Mouse (Mus musculus) liver, embryonic 13.5 days (tissue): Measurements from ENCODE around the gene Ube2g1. TPM values are rescaled to one million over a fixed set of nuclear protein-coding genes. Genes with fewer than 3 reads are reported as not detected.
"Not testable (repeated sequence)": the region's sequence is repeated elsewhere in the genome, so short reads cannot be mapped to it uniquely, and the experiment has no call there.

ENCODE experiments used
- ATAC-seq: fragments of 200-750 bp; cut with Nextera tagmentation; 2 replicates; pipeline ENCODE4 v1.8.0; 2017; ENCODE audit warnings: low read depth, mild to moderate bottlenecking, moderate number of reproducible peaks, moderate library complexity
- DNase-seq: peaks from one replicate; pipeline ENCODE4 v3.0.0; 2022
- H3K27ac ChIP-seq: fragments of 300-500 bp; sonication (generic); 2 replicates; pipeline ENCODE4 v1.5.1; 2015; ENCODE audit warnings: moderate library complexity, mild to moderate bottlenecking, inconsistent platforms
- H3K27me3 ChIP-seq: fragments of 300-500 bp; sonication (generic); 2 replicates; pipeline ENCODE4 v1.6.1; 2015; ENCODE audit warnings: mild to moderate bottlenecking, inconsistent platforms
- H3K36me3 ChIP-seq: fragments of 300-500 bp; sonication (generic); 2 replicates; pipeline ENCODE4 v1.6.1; 2015; ENCODE audit warnings: mild to moderate bottlenecking, inconsistent platforms
- H3K4me1 ChIP-seq: fragments of 300-500 bp; sonication (generic); replicated peaks from 2 replicates; pipeline ENCODE4 v1.6.1; 2015; ENCODE audit warnings: inconsistent platforms
- H3K4me2 ChIP-seq: fragments of 300-500 bp; sonication (generic); 2 replicates; pipeline ENCODE4 v1.6.1; 2015; ENCODE audit warnings: inconsistent platforms, mild to moderate bottlenecking, moderate library complexity
- H3K4me3 ChIP-seq: fragments of 300-500 bp; sonication (generic); replicated peaks from 2 replicates; pipeline ENCODE4 v1.5.1; 2015; ENCODE audit warnings: mild to moderate bottlenecking, inconsistent platforms
- H3K9ac ChIP-seq: fragments of 300-500 bp; sonication (generic); 2 replicates; pipeline ENCODE4 v1.6.1; 2015; ENCODE audit warnings: mild to moderate bottlenecking, inconsistent platforms
- H3K9me3 ChIP-seq: fragments of 300-500 bp; sonication (generic); replicated peaks from 2 replicates; pipeline ENCODE4 v1.6.1; 2016; ENCODE audit warnings: inconsistent platforms
- WGBS: fragments of 180-500 bp; shearing (Covaris S2); methylation state at CpG from one replicate; pipeline ENCODE4 v1.1.7; 2015; ENCODE audit not compliant: insufficient replicate concordance; 5-methylcytosine and 5-hydroxymethylcytosine counted together
- polyA plus RNA-seq: library from polyadenylated mRNA; unstranded; fragments of >200 nt; fragmentation: Nextera tagmentation; extraction: Ambion mirVana; gene quantifications from 2 replicates; pipeline ENCODE4 v1.2.1, GENCODE M21; 2015

Ube2g1 gene
- polyA plus RNA-seq, 1 experiment from 2014 or later: 24.8 TPM

DNA sequence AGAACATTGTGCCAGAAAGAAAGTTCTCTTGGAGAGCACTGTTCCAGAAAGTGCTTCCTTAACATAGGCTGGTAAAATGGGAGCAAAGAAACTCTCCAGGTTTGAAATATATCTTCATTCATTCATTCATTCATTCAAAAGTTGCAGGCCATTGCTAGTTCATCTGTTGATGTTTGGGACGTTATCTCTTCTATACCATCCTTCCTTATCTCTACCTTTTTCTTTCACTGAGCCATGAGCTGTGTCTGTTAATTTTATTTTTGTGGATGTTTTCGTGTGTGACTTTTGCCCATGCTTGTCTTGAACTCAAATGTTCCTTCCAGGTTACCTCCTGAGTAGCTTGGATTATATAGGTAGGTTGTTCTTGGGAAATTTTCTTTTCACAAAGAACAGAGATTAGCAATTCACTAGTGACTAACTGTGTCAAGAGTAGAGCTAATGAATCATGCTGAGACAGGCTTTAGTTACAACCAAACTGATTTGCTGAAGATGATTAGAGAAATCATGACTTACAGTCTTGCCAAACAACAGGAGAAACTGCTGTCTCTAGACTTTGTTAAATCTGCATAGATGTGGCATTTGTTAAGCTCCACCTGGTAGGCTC is 89.4 kb downstream of the Ube2g1 start:
- H3K4me1 ChIP-seq: peaks cover 59% of the 10 kb centered on the region
- peak overlapping the region; percentile 60 for H3K27ac ChIP-seq
- H3K4me3 ChIP-seq: no peak overlapping the region
- H3K9me3 ChIP-seq: no peaks in the 10 kb centered on the region
- no peaks in the 10 kb centered on the region for H3K27me3 ChIP-seq
- no peak for DNase-seq
- peak overlapping the region; percentile 19; the same call in 1 of the 2 replicates for H3K4me2 ChIP-seq
- ATAC-seq: no peak; the same call in 1 of the 2 replicates
- H3K36me3 ChIP-seq: peaks cover 16% of the 10 kb centered on the region
- 19% methylated on average over 2 of the region's 2 CpGs for WGBS
- peak overlapping the region; percentile 31; the same call in 1 of the 2 replicates for H3K9ac ChIP-seq

DNA sequence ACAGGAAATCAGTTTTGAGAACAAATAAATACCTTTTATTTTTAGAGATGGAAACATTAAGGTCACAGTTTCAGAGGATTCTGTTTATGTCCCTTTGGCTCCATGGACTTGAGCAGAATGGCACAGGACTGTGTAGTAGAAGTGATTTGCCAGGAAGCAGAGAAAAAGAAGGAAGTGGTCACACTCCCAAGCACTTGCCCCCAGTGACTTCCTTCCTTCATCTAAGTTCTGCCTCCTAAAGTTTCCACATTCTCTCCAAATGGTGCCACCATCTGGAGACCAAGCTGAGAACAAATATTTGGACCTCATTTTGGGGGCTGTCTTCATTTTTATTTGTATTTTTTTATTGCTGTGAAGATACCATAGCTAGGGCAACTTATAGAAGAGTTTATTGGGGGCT is 90.2 kb downstream of the Ube2g1 start:
- Histone ChIP-seq H3K4me1 (peaks cover 50% of the 10 kb centered on the region), H3K4me3 (no peak overlapping the region)

DNA sequence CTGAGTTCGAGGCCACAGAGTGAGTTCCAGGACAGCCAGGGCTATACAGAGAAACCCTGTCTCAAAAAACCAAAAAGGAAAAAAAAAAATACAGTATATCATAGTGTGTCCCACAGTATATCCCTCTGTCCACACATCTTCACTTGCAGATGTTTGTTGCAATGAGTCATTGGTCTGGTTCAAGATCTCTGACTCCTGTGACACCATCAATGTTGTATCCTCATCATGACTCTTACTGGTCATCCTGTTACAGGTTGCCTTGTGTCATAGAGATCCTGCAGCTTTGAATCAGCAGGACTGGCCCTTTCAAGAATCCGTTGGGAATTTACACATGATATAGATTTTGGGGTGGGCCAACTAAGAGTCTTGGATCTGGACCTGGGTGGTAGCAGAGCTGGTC is 98.0 kb downstream of the Ube2g1 start:
- not testable (repeated sequence) for H3K4me3 ChIP-seq, H3K27me3 ChIP-seq, H3K27ac ChIP-seq, H3K9me3 ChIP-seq, H3K4me1 ChIP-seq, DNase-seq, ATAC-seq, H3K9ac ChIP-seq, H3K4me2 ChIP-seq
- WGBS: 86% methylated on average over 2 of the region's 2 CpGs
- peaks cover 22% of the 10 kb centered on the region; the same call in 1 of the 2 replicates for H3K36me3 ChIP-seq

More for the DNA sequence above, 90.2 kb downstream of the Ube2g1 start:
- ATAC-seq (no peak), DNase-seq (no peak)
- peaks cover 16% of the 10 kb centered on the region for H3K36me3 ChIP-seq
- H3K27me3 ChIP-seq: no peaks in the 10 kb centered on the region
- H3K4me2 ChIP-seq: no peak overlapping the region
- no peak overlapping the region for H3K9ac ChIP-seq
- no peak overlapping the region for H3K27ac ChIP-seq
- H3K9me3 ChIP-seq: no peaks in the 10 kb centered on the region

DNA sequence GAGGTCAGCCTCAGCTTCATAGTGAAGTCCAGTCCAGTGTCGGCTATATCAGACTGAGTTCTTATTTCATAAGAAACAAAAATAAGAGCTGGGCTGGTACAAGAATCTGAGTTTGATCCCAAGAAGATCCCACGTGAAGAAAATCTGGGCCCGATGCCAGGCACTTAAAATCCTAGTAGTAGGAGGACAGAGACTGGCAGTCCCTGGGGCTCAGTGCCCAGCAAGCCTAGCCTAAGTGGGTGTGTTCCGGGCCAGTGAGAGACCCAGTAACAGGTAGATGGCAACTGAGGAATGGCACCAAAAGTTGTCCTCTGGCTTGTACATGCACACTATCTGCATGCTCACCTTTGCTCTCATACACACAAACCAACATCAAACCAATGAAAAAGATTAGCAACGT is 105.6 kb downstream of the Ube2g1 start:
- Histone ChIP-seq H3K9me3 (no peaks in the 10 kb centered on the region), H3K4me2 (no peak overlapping the region), H3K36me3 (peaks cover 53% of the 10 kb centered on the region), H3K27me3 (no peaks in the 10 kb centered on the region), H3K4me3 (no peak overlapping the region), H3K9ac (no peak overlapping the region), H3K4me1 (0 out of 2 replicates have a peak, but pooled peaks cover 3% of the 10 kb centered on the region), H3K27ac (no peak overlapping the region)
- no peak for ATAC-seq
- DNase-seq: no peak
- WGBS: 89% methylated on average over 5 of the region's 5 CpGs

DNA sequence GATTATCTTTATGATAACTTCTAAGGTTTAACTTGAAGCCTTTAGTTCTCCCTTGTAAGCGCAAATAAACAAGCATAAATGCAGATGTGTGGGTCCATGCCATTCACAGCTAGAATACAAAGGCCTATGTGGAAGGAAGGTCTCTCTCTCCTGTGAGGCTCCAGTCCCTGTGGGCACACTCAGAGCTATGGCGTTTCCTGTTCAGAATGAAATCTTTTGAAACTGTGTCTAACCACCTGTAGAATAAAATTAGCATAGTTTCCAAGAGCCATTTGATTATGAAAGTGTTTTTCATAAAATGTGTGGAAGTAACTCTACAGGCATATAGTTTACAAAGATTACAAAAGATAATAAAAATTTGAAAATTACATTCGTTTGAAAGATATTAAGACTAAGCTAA is 111.1 kb downstream of the Ube2g1 start:
- Histone ChIP-seq H3K4me2 (no peak overlapping the region), H3K27me3 (no peaks in the 10 kb centered on the region), H3K4me3 (no peak overlapping the region), H3K4me1 (no peaks in the 10 kb centered on the region), H3K36me3 (peaks cover 43% of the 10 kb centered on the region), H3K27ac (no peak overlapping the region), H3K9ac (no peak overlapping the region), H3K9me3 (no peaks in the 10 kb centered on the region)
- DNase-seq (no peak), ATAC-seq (no peak)
- WGBS: 82% methylated on average over 3 of the region's 3 CpGs

DNA sequence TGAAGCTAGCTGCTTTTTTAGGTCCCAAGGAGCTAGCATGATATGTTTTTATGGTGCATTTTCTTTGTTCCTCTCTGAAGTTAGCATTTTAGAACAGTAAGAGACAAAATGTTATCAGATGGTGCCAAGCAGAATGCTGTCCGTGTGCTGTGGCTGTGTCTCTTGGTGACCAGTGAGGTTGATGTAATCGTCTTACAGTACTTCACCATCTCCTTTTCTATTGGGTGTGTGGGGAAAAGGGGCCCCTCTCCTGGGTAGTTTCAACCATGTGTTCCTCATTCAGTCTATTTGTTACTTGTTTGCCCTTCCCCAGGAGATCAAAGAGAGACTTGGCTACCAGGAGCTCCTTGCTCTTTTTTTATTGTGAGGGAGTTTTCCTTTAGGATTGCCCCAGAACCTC is 116.1 kb downstream of the Ube2g1 start:
- WGBS: 26% methylated on average over 2 of the region's 2 CpGs
- no peak overlapping the region for H3K9ac ChIP-seq
- no peak overlapping the region for H3K4me2 ChIP-seq
- H3K36me3 ChIP-seq: peaks cover 32% of the 10 kb centered on the region
- H3K27me3 ChIP-seq: no peaks in the 10 kb centered on the region
- ATAC-seq (no peak), DNase-seq (no peak)
- no peak overlapping the region for H3K27ac ChIP-seq
- H3K4me3 ChIP-seq: no peak overlapping the region
- H3K9me3 ChIP-seq: no peaks in the 10 kb centered on the region
- no peaks in the 10 kb centered on the region for H3K4me1 ChIP-seq

DNA sequence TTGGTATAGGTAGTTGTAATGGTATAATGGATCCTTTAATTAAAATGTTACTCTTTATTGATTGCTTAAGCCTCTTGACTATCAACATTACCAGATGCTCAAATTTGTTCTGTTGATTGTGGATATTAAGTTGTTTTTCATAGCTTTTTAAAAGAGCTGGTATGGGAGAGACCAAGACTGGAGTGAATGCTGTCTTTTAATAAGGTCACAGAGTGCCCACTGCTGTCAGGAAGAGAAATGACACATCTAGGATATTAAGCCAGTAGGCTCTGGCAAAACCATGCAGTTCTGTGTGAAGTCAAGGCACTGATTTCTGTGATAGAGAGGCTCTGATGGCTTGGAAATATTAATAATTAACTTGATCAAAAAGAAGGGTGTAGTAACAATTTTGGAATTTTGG is 116.8 kb downstream of the Ube2g1 start:
- no peak for ATAC-seq
- Histone ChIP-seq H3K27me3 (no peaks in the 10 kb centered on the region), H3K4me1 (no peaks in the 10 kb centered on the region), H3K36me3 (peaks cover 39% of the 10 kb centered on the region), H3K4me2 (no peak overlapping the region), H3K9ac (no peak overlapping the region), H3K27ac (no peak overlapping the region), H3K4me3 (no peak overlapping the region), H3K9me3 (no peaks in the 10 kb centered on the region)
- no peak for DNase-seq

DNA sequence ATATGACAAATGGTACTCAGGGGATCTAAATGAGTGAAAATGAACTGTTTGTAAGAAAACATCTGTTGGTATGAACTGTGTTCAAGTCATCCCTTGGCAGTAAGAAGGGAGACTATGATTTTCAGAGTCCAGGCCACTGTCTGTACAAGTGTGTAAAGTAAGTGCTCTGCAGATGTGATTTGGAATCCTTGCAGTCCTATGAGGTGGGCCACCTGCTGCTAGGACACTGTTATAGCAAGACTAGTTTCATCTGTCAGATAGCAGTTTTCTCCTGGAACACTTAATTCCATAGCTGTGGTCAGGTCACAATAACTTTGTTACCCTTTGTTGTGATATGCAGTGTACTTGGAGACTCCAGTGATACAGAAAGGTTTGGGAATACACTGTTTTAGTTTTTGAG is 118.9 kb downstream of the Ube2g1 start:
- ATAC-seq: no peak
- Histone ChIP-seq H3K27me3 (no peaks in the 10 kb centered on the region), H3K4me1 (no peaks in the 10 kb centered on the region), H3K4me2 (no peak overlapping the region), H3K27ac (no peak overlapping the region), H3K9ac (no peak overlapping the region), H3K4me3 (no peak overlapping the region), H3K9me3 (no peaks in the 10 kb centered on the region), H3K36me3 (peaks cover 59% of the 10 kb centered on the region)
- no peak for DNase-seq

DNA sequence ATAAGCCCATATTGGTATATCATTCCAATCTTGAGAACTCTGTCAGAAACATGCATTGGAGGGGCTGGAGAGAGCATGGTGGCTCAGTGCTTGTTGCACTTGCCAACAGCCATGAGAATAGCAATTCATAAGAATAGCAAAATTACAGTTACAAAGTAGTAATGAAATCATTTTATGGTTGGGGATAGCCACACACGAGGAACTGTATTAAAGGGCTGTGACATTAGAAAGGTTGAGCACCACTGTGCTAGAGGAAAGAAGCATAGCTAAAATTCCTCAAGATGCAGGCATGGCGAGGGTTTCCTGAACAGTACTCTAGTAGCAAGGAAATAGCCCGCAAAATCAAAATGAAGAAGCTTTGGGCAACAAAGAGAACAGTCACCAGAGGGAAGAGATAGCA is 126.7 kb downstream of the Ube2g1 start:
- no peak overlapping the region for H3K27ac ChIP-seq
- 84% methylated on average over 3 of the region's 3 CpGs for WGBS
- H3K9me3 ChIP-seq: no peaks in the 10 kb centered on the region
- H3K27me3 ChIP-seq: no peaks in the 10 kb centered on the region
- no peak overlapping the region for H3K4me3 ChIP-seq
- H3K4me2 ChIP-seq: no peak overlapping the region
- H3K9ac ChIP-seq: no peak overlapping the region
- no peak for ATAC-seq
- H3K4me1 ChIP-seq: no peaks in the 10 kb centered on the region
- peaks cover 72% of the 10 kb centered on the region for H3K36me3 ChIP-seq
- DNase-seq: no peak

DNA sequence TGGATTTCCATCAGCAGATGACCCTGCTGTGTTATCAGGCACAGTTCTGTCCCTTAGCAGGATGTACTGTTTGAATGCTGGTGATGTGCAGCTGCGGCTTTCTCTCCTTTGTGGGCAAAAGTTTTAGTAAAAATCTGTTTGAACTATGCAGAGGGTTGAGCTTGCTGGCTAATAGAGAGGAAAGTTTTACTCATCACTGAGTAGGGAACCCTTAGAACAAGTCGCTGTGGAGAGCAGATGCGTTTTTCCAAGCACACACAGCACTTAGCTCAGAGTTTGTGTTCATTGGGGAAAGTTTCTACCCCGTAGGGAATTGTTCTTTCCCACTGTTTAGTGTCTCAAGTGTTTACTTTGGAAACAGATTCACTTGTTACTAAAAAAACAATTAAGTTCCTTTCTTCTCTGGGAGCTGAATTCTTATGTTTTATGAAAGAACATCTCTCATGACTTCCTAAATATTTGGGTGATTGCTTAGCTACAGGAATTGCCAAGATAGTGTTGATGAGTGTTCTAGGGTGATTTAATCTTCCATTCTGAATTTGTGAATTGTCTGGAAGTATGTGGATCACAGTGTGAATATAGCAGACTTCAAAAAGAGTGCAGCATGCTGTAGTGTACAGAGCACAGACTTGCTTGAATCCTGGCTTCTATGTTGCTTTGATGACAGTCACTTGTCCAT is 127.9 kb downstream of the Ube2g1 start:
- peaks cover 72% of the 10 kb centered on the region for H3K36me3 ChIP-seq
- ATAC-seq: no peak
- H3K27me3 ChIP-seq: no peaks in the 10 kb centered on the region
- no peak overlapping the region for H3K27ac ChIP-seq
- H3K4me1 ChIP-seq: no peaks in the 10 kb centered on the region
- no peak overlapping the region for H3K4me3 ChIP-seq
- 76% methylated on average over 4 of the region's 4 CpGs for WGBS
- H3K9me3 ChIP-seq: no peaks in the 10 kb centered on the region
- H3K4me2 ChIP-seq: no peak overlapping the region
- no peak for DNase-seq
- no peak overlapping the region for H3K9ac ChIP-seq

DNA sequence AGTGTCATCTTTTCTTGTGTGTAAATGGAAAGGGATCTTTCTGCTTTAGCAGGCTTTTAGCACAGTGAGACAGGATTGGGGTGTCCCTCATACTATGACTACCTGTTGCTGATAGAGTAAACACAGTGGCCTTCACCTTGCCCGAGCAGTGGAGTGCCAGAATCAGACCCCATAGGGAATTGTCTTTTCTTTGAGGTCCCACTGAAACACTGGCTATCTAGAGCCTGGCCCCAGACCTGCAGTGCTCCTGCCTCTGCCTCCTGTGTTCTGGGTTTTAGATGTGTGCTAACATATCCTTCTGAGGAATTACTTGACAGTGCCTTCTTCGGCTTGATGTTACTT is 128.4 kb downstream of the Ube2g1 start:
- WGBS: 80% methylated on average over 2 of the region's 2 CpGs
- no peak for ATAC-seq
- H3K36me3 ChIP-seq: peaks cover 72% of the 10 kb centered on the region
- no peaks in the 10 kb centered on the region for H3K4me1 ChIP-seq
- no peak overlapping the region for H3K4me3 ChIP-seq
- H3K9ac ChIP-seq: no peak overlapping the region
- no peaks in the 10 kb centered on the region for H3K27me3 ChIP-seq
- H3K9me3 ChIP-seq: no peaks in the 10 kb centered on the region
- H3K4me2 ChIP-seq: no peak overlapping the region
- DNase-seq: no peak
- H3K27ac ChIP-seq: no peak overlapping the region
